Mouse (Mus musculus) liver, postnatal 0 days (tissue): ENCODE data around the gene Gp9. TPM values are rescaled to one million over a fixed set of nuclear protein-coding genes. Genes with fewer than 3 reads are reported as not detected.

Experiments
- ATAC-seq: fragments of 200-750 bp; cut with Nextera tagmentation; 2 replicates; pipeline ENCODE4 v1.8.0; 2017; ENCODE audit warnings: mild to moderate bottlenecking, moderate library complexity
- DNase-seq: peaks from one replicate; pipeline ENCODE4 v3.0.0-alpha.2; 2016
- H3K27ac ChIP-seq: fragments of 300-500 bp; sonication (generic); 2 replicates; pipeline ENCODE4 v1.5.1; 2014; ENCODE audit warnings: antibody characterized with exemption, moderate library complexity, mild to moderate bottlenecking, low read depth
- H3K27me3 ChIP-seq: fragments of 300-500 bp; sonication (generic); 2 replicates; pipeline ENCODE4 v1.6.1; 2014; ENCODE audit warnings: low read length, control low read depth, mixed read lengths; ENCODE audit not compliant: insufficient read depth
- H3K36me3 ChIP-seq: fragments of 300-500 bp; sonication (generic); replicated peaks from 2 replicates; pipeline ENCODE4 v1.6.1; 2014; ENCODE audit warnings: mild to moderate bottlenecking, control low read depth, low read length, moderate library complexity, mixed read lengths; ENCODE audit not compliant: insufficient read depth
- H3K4me1 ChIP-seq: fragments of 300-500 bp; sonication (generic); 2 replicates; pipeline ENCODE4 v1.6.1; 2014; ENCODE audit warnings: antibody characterized with exemption, mild to moderate bottlenecking, control low read depth; ENCODE audit not compliant: insufficient read depth
- H3K4me2 ChIP-seq: fragments of 300-500 bp; sonication (generic); 2 replicates; pipeline ENCODE4 v1.6.1; 2014; ENCODE audit warnings: low read depth, mild to moderate bottlenecking, low read length, moderate library complexity, mixed read lengths
- H3K4me3 ChIP-seq: fragments of 300-500 bp; sonication (generic); 2 replicates; pipeline ENCODE4 v1.5.1; 2014; ENCODE audit warnings: low read depth, low read length
- H3K9ac ChIP-seq: fragments of 300-500 bp; sonication (generic); replicated peaks from 2 replicates; pipeline ENCODE4 v1.6.1; 2014; ENCODE audit warnings: mild to moderate bottlenecking, moderate library complexity
- H3K9me3 ChIP-seq: fragments of 300-500 bp; sonication (generic); 2 replicates; pipeline ENCODE4 v1.6.1; 2016; ENCODE audit warnings: mild to moderate bottlenecking, control low read depth, low read length, mixed read lengths
- CTCF ChIP-seq: sonication (generic); IDR thresholded peaks from 2 replicates; pipeline ENCODE4 v1.5.1; 2016; ENCODE audit warnings: antibody characterized with exemption, low read depth
- EP300 ChIP-seq: IDR thresholded peaks from 2 replicates; pipeline ENCODE4 v1.6.1; 2016; ENCODE audit warnings: antibody characterized with exemption, low read depth, mild to moderate bottlenecking
- WGBS: fragments of 180-500 bp; shearing (Covaris S2); extraction: QIAGEN DNeasy Blood & Tissue Kit; methylation state at CpG from one replicate; pipeline ENCODE4 v1.1.7; 2014; ENCODE audit not compliant: insufficient replicate concordance; 5-methylcytosine and 5-hydroxymethylcytosine counted together
- polyA plus RNA-seq: library from polyadenylated mRNA; unstranded; fragments of >200 nt; fragmentation: Nextera tagmentation; extraction: Ambion mirVana; gene quantifications from 2 replicates; pipeline ENCODE4 v1.2.1, GENCODE M21; 2015

Gp9 gene
- polyA plus RNA-seq, 1 experiment from 2014 or later: 38.0 TPM

DNA sequence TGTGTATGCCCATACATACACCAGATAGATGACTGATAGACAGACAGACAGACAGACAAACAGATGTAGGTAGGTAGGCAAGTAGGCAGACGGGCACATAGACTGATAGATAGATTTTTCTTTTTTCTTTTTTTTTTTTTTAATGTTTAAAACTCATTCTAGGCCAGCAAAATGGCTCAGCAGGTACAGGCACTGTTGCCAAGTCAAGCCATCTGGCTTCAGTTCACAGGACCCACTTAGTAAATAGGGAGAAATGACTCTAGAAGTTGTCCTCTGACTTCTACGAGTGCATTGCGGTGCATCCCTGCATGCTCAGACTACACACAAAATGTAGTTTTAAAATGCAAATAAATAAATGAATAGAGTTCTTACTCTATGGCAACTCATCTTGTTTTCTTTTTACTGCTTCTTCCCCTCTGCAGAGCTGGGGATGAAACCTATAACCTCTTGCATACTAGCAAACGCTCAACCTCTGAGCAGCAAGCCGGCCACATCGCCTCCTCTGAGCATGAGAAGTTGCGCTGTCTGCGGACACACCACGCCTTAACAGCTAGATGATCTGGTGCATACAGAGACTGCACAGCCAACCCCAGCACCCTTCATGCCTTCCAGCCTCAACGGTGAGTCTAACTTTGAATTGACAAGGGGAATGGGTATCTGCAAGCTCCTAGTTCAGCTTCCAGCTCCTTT, 16.1 kb downstream of the Gp9 start:
- Histone ChIP-seq H3K9ac (no peak overlapping the region), H3K4me3 (no peak overlapping the region), H3K27ac (no peak overlapping the region), H3K4me1 (peaks cover 59% of the 10 kb centered on the region), H3K4me2 (no peak overlapping the region), H3K27me3 (no peaks in the 10 kb centered on the region), H3K36me3 (peaks cover 57% of the 10 kb centered on the region), H3K9me3 (no peaks in the 10 kb centered on the region)
- ATAC-seq: no peak
- TF ChIP-seq EP300 (no peak), CTCF (no peak)
- no peak for DNase-seq
- WGBS: 89% methylated on average over 10 of the region's 10 CpGs

GRCm38 (mm10) chr6:87795385-87796150, 17.7 kb downstream of the Gp9 start:
- peaks cover 53% of the 10 kb centered on the region for H3K4me1 ChIP-seq
- H3K27me3 ChIP-seq: no peaks in the 10 kb centered on the region
- H3K9ac ChIP-seq: no peak overlapping the region
- H3K4me3 ChIP-seq: no peak overlapping the region
- H3K4me2 ChIP-seq: 0 out of 2 replicates have a peak overlapping the region, but pooled peaks have one; percentile 47
- no peak for TF ChIP-seq CTCF
- no peak for TF ChIP-seq EP300
- WGBS: 82% methylated on average over 6 of the region's 6 CpGs
- H3K36me3 ChIP-seq: peaks cover 52% of the 10 kb centered on the region
- H3K9me3 ChIP-seq: no peaks in the 10 kb centered on the region
- no peak for ATAC-seq
- peak overlapping the region; percentile 31; the same call in 1 of the 2 replicates for H3K27ac ChIP-seq
- no peak for DNase-seq

GRCm38 (mm10) chr6:87796251-87796880, 18.5 kb downstream of the Gp9 start:
- peak; percentile 62 for ATAC-seq
- Histone ChIP-seq H3K27ac (peak overlapping the region; percentile 31; the same call in 1 of the 2 replicates), H3K9ac (no peak overlapping the region), H3K27me3 (no peaks in the 10 kb centered on the region), H3K9me3 (no peaks in the 10 kb centered on the region), H3K4me2 (peak overlapping the region; percentile 47), H3K4me1 (peaks cover 50% of the 10 kb centered on the region), H3K4me3 (no peak overlapping the region), H3K36me3 (peaks cover 54% of the 10 kb centered on the region)
- TF ChIP-seq EP300 (no peak), CTCF (no peak)
- DNase-seq: peak; percentile 20
- 70% methylated on average over 6 of the region's 6 CpGs for WGBS

GRCm38 (mm10) chr6:87797321-87797720, 19.4 kb downstream of the Gp9 start:
- Histone ChIP-seq H3K9ac (no peak overlapping the region), H3K9me3 (no peaks in the 10 kb centered on the region), H3K4me1 (peaks cover 43% of the 10 kb centered on the region), H3K4me2 (no peak overlapping the region), H3K27ac (no peak overlapping the region), H3K27me3 (no peaks in the 10 kb centered on the region), H3K36me3 (peaks cover 55% of the 10 kb centered on the region), H3K4me3 (no peak overlapping the region)
- TF ChIP-seq CTCF (no peak), EP300 (no peak)
- no peak for DNase-seq
- 53% methylated on average over 2 of the region's 2 CpGs for WGBS
- ATAC-seq: no peak

DNA sequence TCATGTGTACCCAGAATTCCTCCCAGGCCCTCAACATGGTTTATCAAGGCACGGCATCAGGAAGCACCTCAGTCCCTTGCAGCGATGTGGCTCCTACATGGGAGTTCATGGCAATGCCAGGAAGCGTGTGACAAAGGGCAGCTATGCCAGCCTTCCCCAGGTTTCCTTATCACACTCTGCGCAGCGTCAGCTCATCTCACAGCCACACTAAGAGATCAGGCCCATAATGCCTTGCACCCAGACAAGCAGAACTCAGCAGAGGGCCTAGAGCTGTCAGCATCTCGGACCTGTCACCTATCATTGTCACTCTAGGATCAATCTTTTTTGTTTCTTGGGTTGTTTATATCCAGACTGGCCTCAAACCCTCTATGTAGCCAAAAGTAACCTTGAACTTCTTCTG, 21.7 kb downstream of the Gp9 start:
- Histone ChIP-seq H3K4me3 (no peak overlapping the region), H3K36me3 (peaks cover 49% of the 10 kb centered on the region), H3K4me2 (no peak overlapping the region; the same call in 1 of the 2 replicates), H3K9me3 (no peaks in the 10 kb centered on the region), H3K27ac (no peak overlapping the region), H3K9ac (no peak overlapping the region), H3K27me3 (no peaks in the 10 kb centered on the region), H3K4me1 (peaks cover 43% of the 10 kb centered on the region)
- ATAC-seq: peak; percentile 29; the same call in 1 of the 2 replicates
- no peak for TF ChIP-seq EP300
- no peak for TF ChIP-seq CTCF
- 64% methylated on average over 6 of the region's 6 CpGs for WGBS
- DNase-seq: peak; percentile 24

GRCm38 (mm10) chr6:87802462-87802861, 24.6 kb downstream of the Gp9 start:
- H3K9ac ChIP-seq: no peak overlapping the region
- 84% methylated on average over 7 of the region's 7 CpGs for WGBS
- ATAC-seq (no peak), DNase-seq (no peak)
- H3K4me1 ChIP-seq: peaks cover 45% of the 10 kb centered on the region
- H3K4me3 ChIP-seq: no peak overlapping the region
- no peak overlapping the region for H3K4me2 ChIP-seq
- no peaks in the 10 kb centered on the region for H3K9me3 ChIP-seq
- TF ChIP-seq CTCF (no peak), EP300 (no peak)
- no peak overlapping the region for H3K27ac ChIP-seq
- no peaks in the 10 kb centered on the region for H3K27me3 ChIP-seq
- peaks cover 55% of the 10 kb centered on the region for H3K36me3 ChIP-seq
